Mouse (Mus musculus) ES-Bruce4 (cell line): ENCODE measurements around the gene Lsm4. TPM values are rescaled to one million over a fixed set of nuclear protein-coding genes. Genes with fewer than 3 reads are reported as not detected.

Source experiments
- H3K27ac ChIP-seq: 2 replicates; pipeline ENCODE4 v1.5.1; 2012; ENCODE audit warnings: low read length, inconsistent platforms; ENCODE audit not compliant: insufficient read depth
- H3K27me3 ChIP-seq: 2 replicates; pipeline ENCODE4 v1.6.1; 2012; ENCODE audit warnings: mild to moderate bottlenecking, low read length, inconsistent platforms; ENCODE audit not compliant: control insufficient read depth, poor library complexity, insufficient read depth, severe bottlenecking
- H3K36me3 ChIP-seq: 2 replicates; pipeline ENCODE4 v1.6.1; 2012; ENCODE audit warnings: inconsistent platforms, mild to moderate bottlenecking, low read length, moderate library complexity; ENCODE audit not compliant: control insufficient read depth, poor library complexity, insufficient read depth, severe bottlenecking
- H3K4me1 ChIP-seq: one replicate; pipeline ENCODE4 v1.8.1; 2011; ENCODE audit warnings: low read length; ENCODE audit not compliant: control insufficient read depth, insufficient read depth
- H3K4me3 ChIP-seq: 2 replicates; pipeline ENCODE4 v1.5.1; 2011; ENCODE audit warnings: low read depth, mild to moderate bottlenecking, low read length
- H3K9ac ChIP-seq: 2 replicates; pipeline ENCODE4 v1.6.1; 2012; ENCODE audit warnings: low read depth, mild to moderate bottlenecking, inconsistent platforms; ENCODE audit not compliant: poor library complexity, severe bottlenecking
- H3K9me3 ChIP-seq: replicated peaks from 2 replicates; pipeline ENCODE4 v1.6.1; 2012; ENCODE audit warnings: mild to moderate bottlenecking, low read length, inconsistent platforms; ENCODE audit not compliant: control insufficient read depth, poor library complexity, insufficient read depth, severe bottlenecking
- CTCF ChIP-seq: IDR thresholded peaks from one replicate; pipeline ENCODE4 v1.8.1; 2011; ENCODE audit warnings: low read depth, low read length
- EP300 ChIP-seq: IDR thresholded peaks from 2 replicates; pipeline ENCODE4 v1.6.1; 2011; ENCODE audit warnings: low read depth, low read length; ENCODE audit not compliant: insufficient read depth
- POLR2A ChIP-seq: IDR thresholded peaks from one replicate; pipeline ENCODE4 v1.8.1; 2011; ENCODE audit warnings: low read length; ENCODE audit not compliant: insufficient read depth
- polyA plus RNA-seq: library from polyadenylated mRNA; stranded (reverse); fragments of >200 nt; gene quantifications from 2 replicates; pipeline ENCODE4 v1.2.4, GENCODE M21; 2011; ENCODE audit warnings: low read depth; ENCODE audit not compliant: missing spikeins, insufficient read depth, insufficient read length

Gene Lsm4
- polyA plus RNA-seq, 1 experiment = 211 TPM

DNA sequence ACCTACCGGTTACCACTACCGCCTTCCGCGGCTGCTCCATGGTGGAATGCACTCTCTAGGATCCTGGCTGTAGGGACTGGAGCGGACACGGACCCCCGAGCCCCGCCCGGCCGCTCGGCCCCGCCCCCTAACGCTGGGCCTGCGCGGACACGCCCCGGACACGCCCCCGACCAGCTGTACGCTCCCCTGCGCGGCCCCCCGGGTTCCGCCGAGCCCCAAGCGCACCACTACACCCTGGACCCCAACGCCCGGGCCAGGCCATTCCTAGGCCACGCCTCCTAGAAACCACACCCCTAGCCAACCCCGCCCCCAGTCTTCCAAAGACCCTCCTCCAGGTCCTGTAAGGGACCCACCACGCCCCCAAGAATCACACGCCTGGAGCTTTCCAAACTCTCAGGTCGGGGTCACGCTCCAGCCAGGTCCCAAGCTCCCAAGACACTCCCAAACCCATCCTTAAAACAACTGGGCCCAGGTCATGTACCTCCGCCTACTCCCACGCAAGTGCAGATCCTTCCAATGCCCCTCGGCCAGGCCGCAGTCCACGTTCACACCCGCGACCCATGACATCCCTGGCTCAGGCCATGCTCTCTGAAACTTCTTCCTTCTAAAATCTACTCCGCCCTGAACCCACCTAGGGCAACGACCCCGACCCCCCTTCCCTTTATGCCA, 13.3 kb upstream of the Lsm4 start:
- Histone ChIP-seq H3K4me1 (no peaks in the 10 kb centered on the region), H3K9me3 (no peaks in the 10 kb centered on the region), H3K36me3 (peaks cover 17% of the 10 kb centered on the region), H3K27me3 (no peaks in the 10 kb centered on the region), H3K9ac (peak overlapping the region; percentile 79), H3K4me3 (peak overlapping the region; percentile 92), H3K27ac (peak overlapping the region; percentile 29)
- TF ChIP-seq POLR2A (peak; percentile 51), CTCF (no peak)

DNA sequence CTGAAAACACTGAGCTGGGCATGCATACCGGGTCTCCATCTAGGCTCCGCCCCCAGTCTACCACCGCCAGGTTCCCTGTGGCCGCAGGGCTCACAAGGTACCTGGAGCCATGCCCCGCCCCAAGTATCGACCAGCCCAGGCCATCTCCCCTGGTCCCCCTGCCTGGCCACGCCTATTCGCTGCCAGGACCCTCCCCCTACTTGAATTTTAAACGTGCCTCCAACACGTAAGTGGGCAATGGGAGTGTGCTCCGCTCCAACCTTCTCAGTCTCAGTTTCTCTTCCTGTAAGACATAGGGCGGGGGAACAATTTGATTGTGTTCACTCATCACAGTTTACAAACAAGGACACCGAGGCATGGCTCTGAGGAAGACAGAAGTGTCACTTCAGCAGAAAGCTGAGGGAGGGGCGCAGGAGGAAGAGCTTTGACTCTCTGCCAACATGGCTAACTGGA, 12.7 kb upstream of the Lsm4 start, which contains the start of gene Pgpep1:
Pgpep1 (minus strand) TSS at position 116 of the 453 bp plus-strand sequence.
- Histone ChIP-seq H3K36me3 (peaks cover 12% of the 10 kb centered on the region), H3K27me3 (no peaks in the 10 kb centered on the region), H3K4me1 (peaks cover 1% of the 10 kb centered on the region), H3K4me3 (peak within 1 kb of the TSS; percentile 92), H3K27ac (peak within 1 kb of the TSS; percentile 66), H3K9me3 (no peaks in the 10 kb centered on the region), H3K9ac (peak within 1 kb of the TSS; percentile 79)
- TF ChIP-seq POLR2A (peak; percentile 53), CTCF (no peak), EP300 (no peak)

DNA sequence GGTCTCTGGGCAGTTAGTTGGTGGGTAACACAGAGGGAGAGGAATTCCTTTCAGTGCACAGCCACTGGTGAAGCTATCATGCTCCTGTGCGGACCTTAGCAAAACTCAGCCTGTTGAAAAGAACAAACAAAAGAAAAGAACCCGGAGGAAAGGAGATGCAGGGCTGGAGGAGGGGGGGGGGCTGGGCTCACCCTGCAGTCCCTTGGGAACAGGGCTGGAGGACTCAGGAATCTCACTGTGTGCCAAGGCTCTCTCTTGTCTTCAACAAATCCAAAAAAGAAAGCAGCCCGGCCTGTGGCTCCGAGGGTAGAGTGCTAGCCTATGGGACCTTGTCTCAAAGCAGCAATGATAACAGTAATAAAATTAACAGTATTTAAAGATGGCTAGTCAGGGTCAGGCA, 9.4 kb upstream of the Lsm4 start:
- H3K27ac ChIP-seq = no peak overlapping the region
- no peak overlapping the region for H3K9ac ChIP-seq
- H3K27me3 ChIP-seq = no peaks in the 10 kb centered on the region
- H3K4me1 ChIP-seq = peaks cover 9% of the 10 kb centered on the region
- H3K36me3 ChIP-seq = no peaks in the 10 kb centered on the region
- H3K4me3 ChIP-seq = no peak overlapping the region
- H3K9me3 ChIP-seq = no peaks in the 10 kb centered on the region
- TF ChIP-seq POLR2A = no peak
- no peak for TF ChIP-seq CTCF
- no peak for TF ChIP-seq EP300

DNA sequence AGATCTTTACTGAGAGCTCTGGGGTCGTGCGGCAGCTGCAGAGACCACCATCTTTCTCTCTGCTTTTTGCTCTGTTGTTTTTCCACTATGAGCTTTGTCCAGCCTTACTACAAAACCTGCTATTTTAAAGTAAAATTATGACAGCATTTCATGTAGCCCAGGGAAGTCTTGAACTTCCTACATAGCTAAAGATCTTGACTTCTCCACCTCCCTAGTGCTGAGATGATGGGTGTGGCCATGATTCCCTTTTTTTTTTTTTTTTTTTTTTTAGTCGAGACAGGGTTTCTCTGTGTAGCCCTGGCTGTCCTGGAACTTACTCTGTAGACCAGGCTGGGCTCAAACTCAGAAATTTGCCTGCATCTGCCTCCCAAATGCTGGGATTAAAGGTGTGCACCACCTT, 8.4 kb upstream of the Lsm4 start:
- H3K27ac ChIP-seq = no peak overlapping the region; the same call in 1 of the 2 replicates
- no peaks in the 10 kb centered on the region for H3K27me3 ChIP-seq
- H3K36me3 ChIP-seq = no peaks in the 10 kb centered on the region
- no peak overlapping the region for H3K4me3 ChIP-seq
- H3K9me3 ChIP-seq = no peaks in the 10 kb centered on the region
- peaks cover 9% of the 10 kb centered on the region for H3K4me1 ChIP-seq
- H3K9ac ChIP-seq = no peak overlapping the region
- TF ChIP-seq EP300 (no peak), POLR2A (no peak), CTCF (no peak)

DNA sequence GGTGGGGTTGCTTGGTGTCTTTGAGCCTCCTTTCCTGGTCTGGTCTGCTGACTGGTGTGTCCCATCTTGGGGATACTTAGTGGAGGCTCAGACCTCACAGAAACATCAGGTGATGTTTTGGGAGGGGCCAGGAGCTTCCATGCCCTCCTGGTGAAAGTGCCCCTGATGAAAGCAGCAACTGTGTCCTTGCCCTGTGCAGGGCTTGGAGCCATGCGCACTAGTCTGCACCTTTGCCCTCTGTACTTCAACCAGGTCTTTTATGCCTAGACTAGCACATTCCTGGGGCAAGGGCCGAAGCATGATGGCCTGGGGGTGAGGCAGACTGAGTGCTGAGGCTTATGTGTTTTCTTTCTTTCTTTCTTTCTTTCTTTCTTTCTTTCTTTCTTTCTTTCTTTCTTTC, 7.4 kb upstream of the Lsm4 start:
- Histone ChIP-seq H3K36me3 (no peaks in the 10 kb centered on the region), H3K27ac (peak overlapping the region; percentile 35), H3K4me3 (no peak overlapping the region), H3K9me3 (no peaks in the 10 kb centered on the region), H3K9ac (no peak overlapping the region), H3K27me3 (no peaks in the 10 kb centered on the region), H3K4me1 (peaks cover 9% of the 10 kb centered on the region)
- no peak for TF ChIP-seq CTCF
- TF ChIP-seq POLR2A = no peak
- no peak for TF ChIP-seq EP300

DNA sequence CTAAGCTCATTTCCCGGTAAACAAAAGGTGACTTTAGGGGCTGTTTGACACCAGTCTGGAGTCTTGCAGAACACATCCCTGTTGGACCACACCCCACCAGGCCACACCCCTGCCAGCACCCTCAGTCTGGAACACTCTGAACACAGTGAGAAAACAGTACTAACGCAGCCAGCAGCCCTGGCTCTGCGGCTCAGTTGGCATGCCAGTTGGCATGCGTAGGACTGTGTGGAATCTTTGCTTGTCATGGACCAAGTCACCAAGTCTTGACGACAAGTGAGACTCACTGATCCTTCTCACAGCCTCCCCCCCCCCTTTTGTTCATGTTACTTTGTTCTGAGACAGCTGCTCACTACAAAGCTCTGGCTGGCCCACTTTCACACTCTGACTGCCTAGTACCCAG, 6.0 kb upstream of the Lsm4 start:
- no peak for TF ChIP-seq CTCF
- no peak for TF ChIP-seq POLR2A
- TF ChIP-seq EP300 = no peak
- no peak overlapping the region for H3K4me3 ChIP-seq
- peaks cover 12% of the 10 kb centered on the region for H3K4me1 ChIP-seq

More for the DNA sequence above, 6.0 kb upstream of the Lsm4 start:
- no peaks in the 10 kb centered on the region for H3K36me3 ChIP-seq
- H3K27ac ChIP-seq = peak overlapping the region; percentile 62
- H3K9me3 ChIP-seq = no peaks in the 10 kb centered on the region
- H3K27me3 ChIP-seq = no peaks in the 10 kb centered on the region
- no peak overlapping the region for H3K9ac ChIP-seq
